Mouse (Mus musculus) hindbrain, embryonic 11.5 days (tissue): Measurements from ENCODE around the gene Ensa. TPM values are rescaled to one million over a fixed set of nuclear protein-coding genes. Genes with fewer than 3 reads are reported as not detected.

Source experiments
- ATAC-seq: fragments of 200-750 bp; cut with Nextera tagmentation; 2 replicates; pipeline ENCODE4 v1.8.0; 2017; ENCODE audit warnings: mild to moderate bottlenecking, moderate TSS enrichment, moderate library complexity; ENCODE audit not compliant: low FRiP score
- DNase-seq: peaks from one replicate; pipeline ENCODE4 v3.0.0-alpha.2; 2015; ENCODE audit warnings: low spot score
- H3K27ac ChIP-seq: fragments of 300-500 bp; sonication (generic); 2 replicates; pipeline ENCODE4 v1.5.1; 2014; ENCODE audit warnings: mild to moderate bottlenecking, low read depth, low read length
- H3K27me3 ChIP-seq: fragments of 300-500 bp; sonication (generic); 2 replicates; pipeline ENCODE4 v1.6.1; 2014; ENCODE audit warnings: mild to moderate bottlenecking, low read length, moderate library complexity, mixed read lengths; ENCODE audit not compliant: control insufficient read depth, insufficient read depth
- H3K36me3 ChIP-seq: fragments of 300-500 bp; sonication (generic); 2 replicates; pipeline ENCODE4 v1.6.1; 2014; ENCODE audit warnings: mild to moderate bottlenecking, low read length, moderate library complexity, mixed read lengths; ENCODE audit not compliant: control insufficient read depth, insufficient read depth
- H3K4me1 ChIP-seq: fragments of 300-500 bp; sonication (generic); replicated peaks from 2 replicates; pipeline ENCODE4 v1.6.1; 2014; ENCODE audit warnings: low read length, mixed read lengths; ENCODE audit not compliant: control insufficient read depth, insufficient read depth
- H3K4me2 ChIP-seq: fragments of 300-500 bp; sonication (generic); replicated peaks from 2 replicates; pipeline ENCODE4 v1.6.1; 2014; ENCODE audit warnings: mild to moderate bottlenecking, low read depth, low read length
- H3K4me3 ChIP-seq: fragments of 300-500 bp; sonication (generic); 2 replicates; pipeline ENCODE4 v1.5.1; 2014; ENCODE audit warnings: low read depth, low read length
- H3K9ac ChIP-seq: fragments of 300-500 bp; sonication (generic); 2 replicates; pipeline ENCODE4 v1.6.1; 2014; ENCODE audit warnings: low read depth, low read length
- H3K9me3 ChIP-seq: fragments of 300-500 bp; sonication (generic); 2 replicates; pipeline ENCODE4 v1.6.1; 2016; ENCODE audit warnings: low read length; ENCODE audit not compliant: control insufficient read depth
- whole genome bisulfite sequencing: fragments of 180-500 bp; shearing (Covaris S2); extraction: QIAGEN DNeasy Blood & Tissue Kit; methylation state at CpG from one replicate; pipeline ENCODE4 v1.1.7; 2014; 5-methylcytosine and 5-hydroxymethylcytosine counted together
- polyA plus RNA-seq: library from polyadenylated mRNA; unstranded; fragments of >200 nt; fragmentation: Nextera tagmentation; extraction: Ambion mirVana; gene quantifications from 2 replicates; pipeline ENCODE4 v1.2.1, GENCODE M21; 2014

The Ensa gene
- polyA plus RNA-seq, 1 experiment from 2014 or later, result 87.4 TPM

- H3K4me2 ChIP-seq, result no peak overlapping the region
- H3K4me3 ChIP-seq, result no peak overlapping the region
- no peak overlapping the region for H3K9ac ChIP-seq
- 96% methylated on average over 5 of the region's 5 CpGs for WGBS
- no peaks in the 10 kb centered on the region for H3K36me3 ChIP-seq
- peaks cover 4% of the 10 kb centered on the region; the same call in 1 of the 2 replicates for H3K4me1 ChIP-seq
- H3K27ac ChIP-seq, result no peak overlapping the region
- H3K27me3 ChIP-seq, result no peaks in the 10 kb centered on the region
- DNase-seq, result no peak
- no peak for ATAC-seq
- no peaks in the 10 kb centered on the region for H3K9me3 ChIP-seq
These were observed 46.4 kb downstream of the Ensa start for GRCm38 (mm10) chr3:95671201-95671600.

DNA sequence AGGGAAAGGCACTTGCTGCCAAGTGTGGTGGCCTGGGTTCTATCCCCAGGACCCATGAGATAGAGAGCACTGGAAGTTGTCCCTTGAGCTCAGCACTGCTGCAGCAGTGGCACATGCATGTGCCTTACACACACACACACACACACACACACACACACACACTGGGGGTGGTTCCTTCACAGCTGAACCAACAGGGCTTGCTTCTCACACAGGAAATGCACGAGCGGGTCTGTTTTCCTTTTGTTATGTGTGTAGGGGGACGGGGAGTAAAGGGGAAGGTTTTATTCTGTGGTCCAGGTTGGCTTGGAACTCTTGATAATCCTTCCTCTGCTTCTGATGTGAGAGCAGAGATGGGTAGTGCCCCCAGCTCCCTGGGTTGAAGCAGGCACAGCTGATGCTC, 47.7 kb downstream of the Ensa start:
- Histone ChIP-seq H3K9ac (no peak overlapping the region), H3K27me3 (no peaks in the 10 kb centered on the region), H3K4me1 (peaks cover 3% of the 10 kb centered on the region; the same call in 1 of the 2 replicates), H3K4me2 (no peak overlapping the region), H3K27ac (no peak overlapping the region), H3K4me3 (no peak overlapping the region), H3K9me3 (no peaks in the 10 kb centered on the region), H3K36me3 (no peaks in the 10 kb centered on the region)
- no peak for DNase-seq
- 56% methylated on average over 3 of the region's 3 CpGs for WGBS
- no peak for ATAC-seq

GRCm38 (mm10) chr3:95672861-95673706, 48.3 kb downstream of the Ensa start:
- ATAC-seq, result no peak
- no peak overlapping the region for H3K4me2 ChIP-seq
- DNase-seq, result no peak
- no peak overlapping the region for H3K9ac ChIP-seq
- H3K4me3 ChIP-seq, result no peak overlapping the region
- WGBS, result 57% methylated on average over 10 of the region's 10 CpGs
- no peaks in the 10 kb centered on the region for H3K36me3 ChIP-seq
- H3K4me1 ChIP-seq, result no peaks in the 10 kb centered on the region; the same call in 1 of the 2 replicates
- H3K27me3 ChIP-seq, result no peaks in the 10 kb centered on the region
- H3K9me3 ChIP-seq, result no peaks in the 10 kb centered on the region
- H3K27ac ChIP-seq, result peak overlapping the region; percentile 30; the same call in 1 of the 2 replicates

DNA sequence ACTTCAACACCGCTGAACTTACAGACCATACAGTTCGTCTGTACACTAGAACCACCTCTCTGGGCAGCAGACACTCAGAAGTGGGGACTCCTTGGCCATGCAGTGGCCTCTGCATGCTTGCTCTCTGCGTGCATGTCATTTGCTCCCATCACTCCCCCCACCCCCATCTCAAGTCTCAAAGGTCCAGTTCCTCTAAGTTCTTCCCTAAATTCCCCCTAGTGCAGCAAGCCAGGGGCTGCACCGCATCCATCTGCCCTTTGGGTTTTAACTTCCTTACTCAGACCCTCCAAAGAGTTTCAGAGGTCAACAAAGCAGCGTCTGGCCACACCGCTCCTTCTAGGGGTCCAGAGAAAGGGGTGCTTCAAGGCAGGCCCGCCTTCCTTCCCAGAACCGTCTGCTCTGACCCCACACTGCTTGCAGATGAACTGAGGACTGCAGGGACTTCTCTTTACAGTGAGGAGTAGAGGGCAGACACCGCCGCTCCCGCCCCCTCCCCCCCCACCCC, 49.0 kb downstream of the Ensa start:
- no peak overlapping the region for H3K4me3 ChIP-seq
- DNase-seq (no peak), ATAC-seq (no peak; the same call in 1 of the 2 replicates)
- H3K4me1 ChIP-seq, result no peaks in the 10 kb centered on the region; the same call in 1 of the 2 replicates
- H3K36me3 ChIP-seq, result no peaks in the 10 kb centered on the region
- H3K9ac ChIP-seq, result no peak overlapping the region
- peak overlapping the region; percentile 30; the same call in 1 of the 2 replicates for H3K27ac ChIP-seq
- H3K4me2 ChIP-seq, result no peak overlapping the region
- no peaks in the 10 kb centered on the region for H3K27me3 ChIP-seq
- WGBS, result 29% methylated on average over 8 of the region's 11 CpGs
- no peaks in the 10 kb centered on the region for H3K9me3 ChIP-seq

GRCm38 (mm10) chr3:95674236-95674635, 49.4 kb downstream of the Ensa start:
- H3K4me2 ChIP-seq, result no peak overlapping the region
- no peaks in the 10 kb centered on the region; the same call in 1 of the 2 replicates for H3K4me1 ChIP-seq
- no peak; the same call in 1 of the 2 replicates for ATAC-seq
- H3K4me3 ChIP-seq, result no peak overlapping the region
- DNase-seq, result peak; percentile 37
- WGBS, result 17% methylated on average over 2 of the region's 2 CpGs
- H3K27me3 ChIP-seq, result no peaks in the 10 kb centered on the region
- no peaks in the 10 kb centered on the region for H3K9me3 ChIP-seq
- H3K9ac ChIP-seq, result no peak overlapping the region
- 0 out of 2 replicates have a peak overlapping the region, but pooled peaks have one; percentile 30 for H3K27ac ChIP-seq
- H3K36me3 ChIP-seq, result no peaks in the 10 kb centered on the region

DNA sequence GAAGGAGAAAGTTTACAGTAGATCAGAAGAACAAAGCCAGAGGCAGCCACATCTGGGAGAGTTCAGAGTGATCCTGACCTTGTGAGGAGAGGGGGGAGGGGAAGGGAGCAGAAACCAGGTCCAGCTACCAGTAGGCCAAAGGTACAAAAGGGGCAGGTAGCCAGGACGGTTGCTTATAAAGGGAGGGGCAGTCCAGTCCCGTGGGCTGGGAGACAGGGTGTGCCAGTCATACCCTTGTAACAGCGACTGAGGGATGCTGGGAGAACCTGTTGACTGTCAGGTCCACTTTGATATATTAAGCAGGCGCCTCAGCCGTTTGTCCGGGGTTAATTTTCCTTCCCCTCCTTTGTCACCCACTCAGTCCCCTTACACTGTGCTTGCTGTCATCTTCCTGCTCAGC, 50.0 kb downstream of the Ensa start:
- whole genome bisulfite sequencing, result 13% methylated on average over 6 of the region's 6 CpGs
- DNase-seq (no peak), ATAC-seq (no peak)
- Histone ChIP-seq H3K4me3 (no peak overlapping the region), H3K4me2 (no peak overlapping the region), H3K27ac (0 out of 2 replicates have a peak overlapping the region, but pooled peaks have one; percentile 5), H3K4me1 (no peaks in the 10 kb centered on the region; the same call in 1 of the 2 replicates), H3K9me3 (no peaks in the 10 kb centered on the region), H3K36me3 (no peaks in the 10 kb centered on the region), H3K9ac (no peak overlapping the region), H3K27me3 (no peaks in the 10 kb centered on the region)

GRCm38 (mm10) chr3:95675301-95676092, 50.7 kb downstream of the Ensa start:
- Histone ChIP-seq H3K4me3 (no peak overlapping the region), H3K27ac (0 out of 2 replicates have a peak overlapping the region, but pooled peaks have one; percentile 5), H3K27me3 (no peaks in the 10 kb centered on the region), H3K4me2 (no peak overlapping the region), H3K4me1 (no peaks in the 10 kb centered on the region; the same call in 1 of the 2 replicates), H3K36me3 (no peaks in the 10 kb centered on the region), H3K9ac (no peak overlapping the region), H3K9me3 (no peaks in the 10 kb centered on the region)
- DNase-seq (peak; percentile 82), ATAC-seq (peak; percentile 18; the same call in 1 of the 2 replicates)
- 19% methylated on average over 7 of the region's 8 CpGs for WGBS

DNA sequence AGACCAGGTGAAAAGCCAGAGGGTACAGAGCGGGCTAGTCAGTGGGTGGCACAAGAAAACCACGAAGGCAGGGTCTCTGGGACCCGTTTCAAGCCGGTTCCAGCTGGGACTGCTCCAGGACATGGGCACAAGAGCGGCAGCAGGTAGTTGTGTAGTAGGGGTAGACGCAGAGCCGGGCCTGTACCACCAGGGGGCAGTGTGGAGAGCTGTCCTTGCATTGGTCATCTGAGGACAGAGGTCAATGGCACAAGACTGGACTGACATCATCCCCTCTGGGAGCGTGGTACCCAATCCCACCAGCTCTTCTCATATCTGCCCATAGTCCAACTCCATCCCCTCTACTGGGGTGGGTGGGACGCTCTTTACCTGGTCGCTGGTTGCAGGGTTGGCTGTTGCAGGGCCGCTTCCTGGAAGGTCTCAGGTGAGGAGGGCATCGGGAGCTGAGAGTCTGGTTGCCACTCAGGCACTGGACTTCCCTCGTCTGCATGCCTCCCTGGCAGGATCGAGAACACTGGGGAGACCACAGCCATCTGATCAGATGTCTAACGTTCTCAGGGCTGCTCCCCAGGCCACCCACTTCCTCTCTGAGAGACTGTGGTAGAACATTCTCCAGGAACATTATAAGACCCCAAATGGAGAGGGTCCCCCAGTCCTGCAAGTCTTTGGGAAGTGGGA, 52.1 kb downstream of the Ensa start:
- Histone ChIP-seq H3K27me3 (no peaks in the 10 kb centered on the region), H3K4me3 (no peak overlapping the region), H3K36me3 (no peaks in the 10 kb centered on the region), H3K4me2 (no peak overlapping the region), H3K4me1 (no peaks in the 10 kb centered on the region; the same call in 1 of the 2 replicates), H3K9me3 (no peaks in the 10 kb centered on the region), H3K9ac (no peak overlapping the region), H3K27ac (no peak overlapping the region)
- 58% methylated on average over 15 of the region's 15 CpGs for WGBS
- ATAC-seq, result no peak
- DNase-seq, result peak; percentile 75
